Mouse (Mus musculus) lung, embryonic 14.5 days (tissue): Measurements from ENCODE around the gene Eif3k. TPM values are rescaled to one million over a fixed set of nuclear protein-coding genes. Genes with fewer than 3 reads are reported as not detected.

Source experiments
- ATAC-seq: fragments of 200-750 bp; cut with Nextera tagmentation; 2 replicates; pipeline ENCODE4 v1.8.0; 2017; ENCODE audit warnings: mild to moderate bottlenecking, moderate TSS enrichment, moderate library complexity; ENCODE audit not compliant: insufficient read depth
- DNase-seq: peaks from one replicate; pipeline ENCODE4 v3.0.0-alpha.2; 2015
- H3K27ac ChIP-seq: fragments of 300-500 bp; sonication (generic); 2 replicates; pipeline ENCODE4 v1.5.1; 2014; ENCODE audit warnings: low read depth, mild to moderate bottlenecking, moderate library complexity
- H3K27me3 ChIP-seq: fragments of 300-500 bp; sonication (generic); 2 replicates; pipeline ENCODE4 v1.6.1; 2014; ENCODE audit warnings: low read length, control low read depth; ENCODE audit not compliant: insufficient read depth
- H3K36me3 ChIP-seq: fragments of 300-500 bp; sonication (generic); 2 replicates; pipeline ENCODE4 v1.6.1; 2014; ENCODE audit warnings: control low read depth; ENCODE audit not compliant: insufficient read depth
- H3K4me1 ChIP-seq: fragments of 300-500 bp; sonication (generic); 2 replicates; pipeline ENCODE4 v1.6.1; 2014; ENCODE audit warnings: antibody characterized with exemption, control low read depth; ENCODE audit not compliant: insufficient read depth
- H3K4me2 ChIP-seq: fragments of 300-500 bp; sonication (generic); 2 replicates; pipeline ENCODE4 v1.6.1; 2014; ENCODE audit warnings: mild to moderate bottlenecking
- H3K4me3 ChIP-seq: fragments of 300-500 bp; sonication (generic); 2 replicates; pipeline ENCODE4 v1.5.1; 2014; ENCODE audit warnings: low read depth, low read length
- H3K9ac ChIP-seq: fragments of 300-500 bp; sonication (generic); 2 replicates; pipeline ENCODE4 v1.6.1; 2014
- H3K9me3 ChIP-seq: fragments of 300-500 bp; sonication (generic); 2 replicates; pipeline ENCODE4 v1.6.1; 2016; ENCODE audit warnings: low read depth, low read length, control low read depth
- CTCF ChIP-seq: IDR thresholded peaks from 2 replicates; pipeline ENCODE4 v1.5.1; 2016; ENCODE audit warnings: antibody characterized with exemption, low read depth
- WGBS: fragments of 180-500 bp; shearing (Covaris S2); extraction: QIAGEN DNeasy Blood & Tissue Kit; methylation state at CpG from one replicate; pipeline ENCODE4 v1.1.7; 2014; 5-methylcytosine and 5-hydroxymethylcytosine counted together
- polyA plus RNA-seq: library from polyadenylated mRNA; unstranded; fragments of >200 nt; fragmentation: Nextera tagmentation; extraction: Ambion mirVana; gene quantifications from 2 replicates; pipeline ENCODE4 v1.2.1, GENCODE M21; 2014

Gene Eif3k
- polyA plus RNA-seq, 1 experiment from 2014 or later: 398 TPM

DNA sequence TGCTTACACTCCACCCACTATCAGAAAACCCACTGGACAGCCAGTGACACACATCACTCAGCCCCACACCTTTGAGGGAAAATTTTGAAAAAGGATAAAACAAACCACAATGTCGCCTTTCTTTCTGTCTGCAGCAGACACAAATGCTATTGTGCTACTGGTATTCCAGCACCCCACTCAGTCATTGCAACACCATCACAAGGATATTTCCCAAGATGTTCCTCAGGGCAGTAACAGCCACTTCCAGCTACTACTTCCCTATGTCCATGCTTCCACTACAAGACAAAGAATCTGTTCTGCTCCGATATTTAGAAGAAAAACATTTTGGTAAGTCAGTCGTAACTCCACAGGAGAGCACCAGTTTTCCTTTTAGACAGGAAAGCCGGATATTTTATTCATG is 26.9 kb downstream of the Eif3k start:
- Histone ChIP-seq H3K27ac (peak overlapping the region; percentile 51; the same call in 1 of the 2 replicates), H3K27me3 (no peaks in the 10 kb centered on the region), H3K9ac (no peak overlapping the region), H3K4me2 (no peak overlapping the region), H3K4me3 (no peak overlapping the region), H3K36me3 (peaks cover 7% of the 10 kb centered on the region; the same call in 1 of the 2 replicates), H3K4me1 (peaks cover 78% of the 10 kb centered on the region), H3K9me3 (no peaks in the 10 kb centered on the region)
- WGBS: 80% methylated on average over 4 of the region's 4 CpGs
- TF ChIP-seq CTCF: no peak
- ATAC-seq: no peak
- DNase-seq: no peak

DNA sequence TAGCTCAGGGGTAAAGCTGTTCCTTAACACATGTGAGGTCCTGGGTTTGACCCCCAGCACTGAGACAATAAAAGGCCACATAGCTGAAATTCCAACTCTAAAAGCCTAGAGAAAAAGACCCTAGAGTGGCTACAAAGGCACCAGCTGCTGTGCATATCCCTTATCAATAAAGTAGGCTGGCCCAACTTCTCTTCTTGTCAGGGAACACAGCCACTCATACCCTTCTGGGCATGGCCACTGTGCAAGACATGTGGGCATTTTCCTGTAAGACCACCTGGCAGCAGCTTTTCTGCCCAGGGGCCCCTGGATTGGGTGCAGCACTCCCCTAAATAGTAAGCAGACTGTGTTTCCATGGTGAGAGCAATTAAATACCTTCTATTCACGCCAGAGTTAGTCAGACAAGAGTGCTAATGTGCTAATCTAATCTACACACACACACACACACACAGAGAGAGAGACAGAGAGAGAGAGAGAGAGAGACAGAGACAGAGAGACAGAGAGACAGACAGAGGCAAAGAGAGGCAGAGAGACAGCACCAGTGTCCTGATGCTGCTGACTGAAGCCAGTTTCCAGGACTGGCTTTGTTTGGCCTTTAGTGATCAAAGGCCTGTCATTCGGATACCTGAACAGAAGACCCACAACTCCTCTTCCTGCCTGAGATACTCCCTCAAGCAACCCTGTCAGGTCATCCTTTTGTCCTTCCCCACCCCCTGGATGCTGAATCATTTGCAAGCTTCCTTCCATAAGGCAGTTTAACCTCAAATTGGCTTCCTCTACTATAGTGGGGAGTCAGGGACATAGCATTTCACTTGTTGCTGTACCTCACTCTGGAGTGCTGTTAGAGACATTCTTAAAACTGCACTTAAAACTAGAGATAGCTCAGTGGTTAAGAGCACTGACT is 27.9 kb downstream of the Eif3k start:
- DNase-seq (no peak), ATAC-seq (no peak)
- 27% methylated on average over 2 of the region's 2 CpGs for WGBS
- Histone ChIP-seq H3K4me2 (peak overlapping the region; percentile 45), H3K36me3 (peaks cover 11% of the 10 kb centered on the region; the same call in 1 of the 2 replicates), H3K9me3 (no peaks in the 10 kb centered on the region), H3K27ac (peak overlapping the region; percentile 91), H3K9ac (no peak overlapping the region), H3K27me3 (no peaks in the 10 kb centered on the region), H3K4me3 (no peak overlapping the region), H3K4me1 (peaks cover 81% of the 10 kb centered on the region)
- TF ChIP-seq CTCF: no peak

DNA sequence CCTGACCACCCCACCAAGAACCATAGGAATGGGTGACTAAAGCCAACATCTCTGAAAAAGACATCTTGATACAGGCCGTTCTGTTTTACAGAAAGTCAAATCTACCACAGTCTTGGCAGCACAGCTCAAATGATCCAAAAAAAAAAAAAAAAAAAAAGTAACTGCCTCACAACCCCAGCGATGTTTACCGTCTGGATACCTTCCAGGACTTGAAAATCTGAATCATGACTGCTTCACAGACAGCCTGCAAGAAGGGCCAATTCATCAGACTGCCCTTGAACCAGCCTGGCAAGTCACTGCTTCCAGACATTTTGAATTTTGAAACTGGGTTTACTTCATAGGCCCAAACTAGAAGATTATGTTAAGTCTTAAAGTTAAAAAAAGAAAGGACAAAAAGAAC is 28.9 kb downstream of the Eif3k start:
- DNase-seq (peak; percentile 94), ATAC-seq (peak; percentile 41)
- H3K27ac ChIP-seq: peak overlapping the region; percentile 91
- H3K9me3 ChIP-seq: no peaks in the 10 kb centered on the region
- 0 out of 2 replicates have a peak overlapping the region, but pooled peaks have one; percentile 24 for H3K9ac ChIP-seq
- no peak overlapping the region for H3K4me3 ChIP-seq
- peaks cover 76% of the 10 kb centered on the region for H3K4me1 ChIP-seq
- peak overlapping the region; percentile 45 for H3K4me2 ChIP-seq
- TF ChIP-seq CTCF: no peak
- 7% methylated on average over 3 of the region's 3 CpGs for WGBS
- H3K27me3 ChIP-seq: no peaks in the 10 kb centered on the region
- H3K36me3 ChIP-seq: peaks cover 11% of the 10 kb centered on the region; the same call in 1 of the 2 replicates

DNA sequence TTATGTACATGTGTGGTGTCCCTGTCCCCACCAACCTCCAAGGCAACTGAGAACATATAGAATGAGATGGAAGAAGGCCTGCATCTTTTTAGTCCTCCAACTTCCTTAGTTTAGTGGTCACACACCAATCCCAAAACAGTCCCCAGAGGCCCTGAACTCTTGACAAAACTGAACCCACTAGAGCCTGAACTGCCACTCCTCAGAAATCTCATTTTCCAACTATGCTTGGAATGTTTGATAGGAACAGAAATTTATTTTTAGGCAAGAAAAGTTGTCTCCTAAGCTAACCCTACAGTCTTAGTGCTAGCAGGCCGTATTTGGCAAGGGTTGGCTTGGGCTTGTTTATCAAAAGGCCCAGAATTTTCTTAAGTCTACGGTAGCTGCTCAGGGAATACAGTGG is 29.9 kb downstream of the Eif3k start:
- Histone ChIP-seq H3K27ac (peak overlapping the region; percentile 91), H3K4me2 (peak overlapping the region; percentile 21; the same call in 1 of the 2 replicates)
- no peak for TF ChIP-seq CTCF

GRCm38 (mm10) chr7:28950346-28951037 is 31.2 kb downstream of the Eif3k start:
- no peaks in the 10 kb centered on the region for H3K27me3 ChIP-seq
- no peak overlapping the region for H3K4me3 ChIP-seq
- no peaks in the 10 kb centered on the region for H3K9me3 ChIP-seq
- H3K4me2 ChIP-seq: no peak overlapping the region
- TF ChIP-seq CTCF: no peak
- 81% methylated on average over 10 of the region's 10 CpGs for WGBS
- no peak overlapping the region for H3K9ac ChIP-seq
- DNase-seq (no peak), ATAC-seq (no peak)
- peaks cover 11% of the 10 kb centered on the region; the same call in 1 of the 2 replicates for H3K36me3 ChIP-seq
- H3K4me1 ChIP-seq: peaks cover 78% of the 10 kb centered on the region
- peak overlapping the region; percentile 60; the same call in 1 of the 2 replicates for H3K27ac ChIP-seq

More for the DNA sequence above, 29.9 kb downstream of the Eif3k start:
- no peak overlapping the region for H3K4me3 ChIP-seq
- DNase-seq (no peak), ATAC-seq (no peak)
- H3K4me1 ChIP-seq: peaks cover 74% of the 10 kb centered on the region
- H3K27me3 ChIP-seq: no peaks in the 10 kb centered on the region
- H3K36me3 ChIP-seq: peaks cover 11% of the 10 kb centered on the region; the same call in 1 of the 2 replicates
- H3K9me3 ChIP-seq: no peaks in the 10 kb centered on the region
- 53% methylated on average over 2 of the region's 2 CpGs for WGBS
- no peak overlapping the region; the same call in 1 of the 2 replicates for H3K9ac ChIP-seq

DNA sequence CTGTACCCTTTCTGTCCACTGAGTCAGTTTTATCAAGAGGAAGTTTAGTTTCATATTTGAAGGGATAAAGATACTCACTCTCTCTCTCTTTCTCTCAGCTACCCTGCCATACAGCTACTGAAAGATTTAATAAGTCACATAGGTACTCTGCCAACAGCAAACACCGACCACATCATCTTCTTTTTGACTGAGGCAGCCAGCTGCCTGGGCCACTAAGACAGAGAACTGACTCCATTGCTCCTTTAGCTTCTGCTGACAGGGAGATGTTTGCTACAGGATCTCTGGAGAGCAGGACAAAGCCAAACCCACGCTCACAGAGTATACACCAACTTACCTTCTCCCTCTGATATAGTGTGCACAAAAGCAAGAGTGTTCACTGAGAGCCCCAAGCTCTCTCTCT is 32.4 kb downstream of the Eif3k start:
- Histone ChIP-seq H3K4me1 (peaks cover 83% of the 10 kb centered on the region), H3K36me3 (0 out of 2 replicates have a peak, but pooled peaks cover 9% of the 10 kb centered on the region), H3K27me3 (no peaks in the 10 kb centered on the region), H3K4me3 (no peak overlapping the region), H3K9ac (no peak overlapping the region), H3K4me2 (peak overlapping the region; percentile 27), H3K9me3 (no peaks in the 10 kb centered on the region), H3K27ac (peak overlapping the region; percentile 85)
- no peak for DNase-seq
- 59% methylated on average over 2 of the region's 2 CpGs for WGBS
- TF ChIP-seq CTCF: no peak
- no peak for ATAC-seq

DNA sequence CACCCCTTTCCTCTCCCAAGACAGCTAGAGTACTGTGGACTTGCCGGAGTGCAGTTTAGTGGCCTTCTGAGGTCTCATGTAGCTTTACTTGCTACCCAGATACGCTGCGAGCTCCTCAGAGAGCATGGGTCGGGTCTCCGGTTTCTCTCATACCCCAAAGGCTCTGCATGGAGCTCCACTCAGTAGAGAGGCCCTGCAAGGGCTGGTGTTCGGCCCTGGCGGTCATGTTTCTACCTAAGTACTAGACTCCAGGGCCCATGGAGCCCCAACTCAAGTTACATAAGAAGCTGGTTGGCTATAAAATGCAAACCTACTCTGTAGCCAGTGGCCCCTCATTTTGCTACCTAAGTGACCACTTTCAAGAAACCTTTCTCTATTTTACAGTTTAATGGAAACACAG is 32.9 kb downstream of the Eif3k start:
- Histone ChIP-seq H3K9ac (no peak overlapping the region), H3K36me3 (0 out of 2 replicates have a peak, but pooled peaks cover 6% of the 10 kb centered on the region), H3K9me3 (no peaks in the 10 kb centered on the region), H3K27me3 (no peaks in the 10 kb centered on the region), H3K4me1 (peaks cover 79% of the 10 kb centered on the region), H3K4me3 (no peak overlapping the region), H3K4me2 (peak overlapping the region; percentile 27), H3K27ac (peak overlapping the region; percentile 85)
- DNase-seq: no peak
- WGBS: 77% methylated on average over 7 of the region's 7 CpGs
- no peak for TF ChIP-seq CTCF
- ATAC-seq: no peak
